Mouse (Mus musculus) cerebellum, adult 18-20 months (tissue): ENCODE measurements around the gene Gfer.
A peak's percentile ranks its signal among the peaks of the same experiment; 100 is the strongest.
"Not testable (repeated sequence)": the region's sequence is repeated elsewhere in the genome, so short reads cannot be mapped to it uniquely, and the experiment has no call there.

ENCODE experiments used
- DNase-seq, 2 experiments: peaks; one replicate each; pipeline ENCODE4 v3.0.0; 2021

Gfer gene

GRCm38 (mm10) chr17:24687146-24687595 is 8.8 kb downstream of the Gfer start:
- peak; percentile 53 to 54 for DNase-seq

- peak in 1 of 2 experiments; percentile 38 for DNase-seq
Measured at GRCm38 (mm10) chr17:24686514-24686913, 9.4 kb downstream of the Gfer start.

GRCm38 (mm10) chr17:24677500-24678080 is 18.4 kb downstream of the Gfer start:
- peak in 1 of 2 experiments; percentile 2 for DNase-seq

GRCm38 (mm10) chr17:24676877-24677276 is 19.1 kb downstream of the Gfer start:
- DNase-seq, result no peak

- peak; percentile 71 to 73 for DNase-seq
Measured at GRCm38 (mm10) chr17:24676187-24676586, 19.8 kb downstream of the Gfer start.

GRCm38 (mm10) chr17:24674277-24674676 is 21.7 kb downstream of the Gfer start:
- DNase-seq, result peak in 1 of 2 experiments; percentile 15

GRCm38 (mm10) chr17:24672141-24672540 is 23.8 kb downstream of the Gfer start:
- DNase-seq, result peak in 1 of 2 experiments; percentile 10

GRCm38 (mm10) chr17:24671346-24671745 is 24.6 kb downstream of the Gfer start:
- no peak for DNase-seq

- DNase-seq, result peak in 1 of 2 experiments; percentile 12
Measured at GRCm38 (mm10) chr17:24670246-24670844, 25.6 kb downstream of the Gfer start.

- DNase-seq, result peak; percentile 96 to 98
Measured at GRCm38 (mm10) chr17:24669545-24670245, 26.3 kb downstream of the Gfer start, which contains the start of gene Zfp598. TSS of gene Zfp598 (plus strand) at chr17:24669687.

GRCm38 (mm10) chr17:24669214-24669544 is 26.8 kb downstream of the Gfer start:
- not testable (repeated sequence) for DNase-seq

GRCm38 (mm10) chr17:24667416-24667815 is 28.5 kb downstream of the Gfer start:
- peak; percentile 79 to 88 for DNase-seq

GRCm38 (mm10) chr17:24667011-24667410 is 28.9 kb downstream of the Gfer start:
- not testable (repeated sequence) for DNase-seq

- no peak for DNase-seq
Measured at GRCm38 (mm10) chr17:24658017-24658758, 37.8 kb downstream of the Gfer start, which contains the start of gene Npw. TSS of gene Npw (minus strand) at chr17:24658457.

- DNase-seq, result no peak
Measured at GRCm38 (mm10) chr17:24654969-24655368, 41.0 kb downstream of the Gfer start.

- peak; percentile 78 to 84 for DNase-seq
Measured at GRCm38 (mm10) chr17:24653967-24654710, 41.8 kb downstream of the Gfer start.

- DNase-seq, result no peak
Measured at GRCm38 (mm10) chr17:24651835-24652234, 44.1 kb downstream of the Gfer start.

- DNase-seq, result no peak
Measured at GRCm38 (mm10) chr17:24650766-24651165, 45.2 kb downstream of the Gfer start.

GRCm38 (mm10) chr17:24650070-24650616 is 45.8 kb downstream of the Gfer start, which contains the start of gene Slc9a3r2:
TSS of gene Slc9a3r2 (minus strand) at chr17:24650327.
- DNase-seq, result peak; percentile 77 to 84

- peak; percentile 75 to 78 for DNase-seq
Measured at GRCm38 (mm10) chr17:24649581-24650069, 46.3 kb downstream of the Gfer start.

GRCm38 (mm10) chr17:24648731-24649377 is 47.1 kb downstream of the Gfer start:
- peak; percentile 59 to 65 for DNase-seq
